Mouse (Mus musculus) stomach, embryonic 15.5 days (tissue): ENCODE data around the gene Ssbp3. TPM values are rescaled to one million over a fixed set of nuclear protein-coding genes. Genes with fewer than 3 reads are reported as not detected.
A peak's percentile ranks its signal among the peaks of the same experiment; 100 is the strongest.

Experiments
- ATAC-seq: fragments of 200-750 bp; cut with Nextera tagmentation; 2 replicates; pipeline ENCODE4 v1.8.0; 2017; ENCODE audit warnings: low read depth, moderate number of reproducible peaks, moderate TSS enrichment; ENCODE audit not compliant: insufficient read depth, low FRiP score
- H3K27ac ChIP-seq: fragments of 300-500 bp; sonication (generic); 2 replicates; pipeline ENCODE4 v1.5.1; 2015; ENCODE audit warnings: mild to moderate bottlenecking, inconsistent platforms
- H3K27me3 ChIP-seq: fragments of 300-500 bp; sonication (generic); replicated peaks from 2 replicates; pipeline ENCODE4 v1.6.1; 2015; ENCODE audit warnings: inconsistent platforms
- H3K36me3 ChIP-seq: fragments of 300-500 bp; sonication (generic); 2 replicates; pipeline ENCODE4 v1.6.1; 2015; ENCODE audit warnings: inconsistent platforms
- H3K4me1 ChIP-seq: fragments of 300-500 bp; sonication (generic); 2 replicates; pipeline ENCODE4 v1.6.1; 2015; ENCODE audit warnings: inconsistent platforms
- H3K4me2 ChIP-seq: fragments of 300-500 bp; sonication (generic); 2 replicates; pipeline ENCODE4 v1.6.1; 2015; ENCODE audit warnings: mild to moderate bottlenecking, inconsistent platforms
- H3K4me3 ChIP-seq: fragments of 300-500 bp; sonication (generic); replicated peaks from 2 replicates; pipeline ENCODE4 v1.5.1; 2015; ENCODE audit warnings: inconsistent platforms
- H3K9ac ChIP-seq: fragments of 300-500 bp; sonication (generic); 2 replicates; pipeline ENCODE4 v1.6.1; 2015; ENCODE audit warnings: inconsistent platforms
- H3K9me3 ChIP-seq: fragments of 300-500 bp; sonication (generic); 2 replicates; pipeline ENCODE4 v1.6.1; 2016; ENCODE audit warnings: inconsistent platforms
- WGBS: fragments of 180-500 bp; shearing (Covaris S2); methylation state at CpG from one replicate; pipeline ENCODE4 v1.1.7; 2015; 5-methylcytosine and 5-hydroxymethylcytosine counted together
- polyA plus RNA-seq: library from polyadenylated mRNA; unstranded; fragments of >200 nt; fragmentation: Nextera tagmentation; extraction: Ambion mirVana; gene quantifications from 2 replicates; pipeline ENCODE4 v1.2.1, GENCODE M21; 2015

The Ssbp3 gene
- polyA plus RNA-seq, 1 experiment from 2014 or later = 92.4 TPM

- Histone ChIP-seq H3K9me3 (no peaks in the 10 kb centered on the region), H3K9ac (no peak overlapping the region), H3K4me3 (no peak overlapping the region), H3K4me1 (no peaks in the 10 kb centered on the region), H3K27ac (no peak overlapping the region), H3K4me2 (no peak overlapping the region), H3K36me3 (no peaks in the 10 kb centered on the region), H3K27me3 (no peaks in the 10 kb centered on the region)
- WGBS = 79% methylated on average over 3 of the region's 3 CpGs
- no peak for ATAC-seq
Measured at GRCm38 (mm10) chr4:107082185-107082584, 171.7 kb downstream of the Ssbp3 start.

- Histone ChIP-seq H3K4me2 (no peak overlapping the region), H3K9me3 (no peaks in the 10 kb centered on the region), H3K9ac (no peak overlapping the region), H3K27ac (no peak overlapping the region), H3K4me3 (no peak overlapping the region), H3K27me3 (no peaks in the 10 kb centered on the region), H3K4me1 (no peaks in the 10 kb centered on the region), H3K36me3 (no peaks in the 10 kb centered on the region)
- 87% methylated on average over 4 of the region's 4 CpGs for WGBS
- ATAC-seq = no peak
Measured at GRCm38 (mm10) chr4:107083126-107083525, 172.6 kb downstream of the Ssbp3 start.

- Histone ChIP-seq H3K9ac (no peak overlapping the region), H3K36me3 (no peaks in the 10 kb centered on the region), H3K9me3 (no peaks in the 10 kb centered on the region), H3K27me3 (no peaks in the 10 kb centered on the region), H3K4me3 (no peak overlapping the region), H3K4me1 (no peaks in the 10 kb centered on the region), H3K27ac (no peak overlapping the region), H3K4me2 (no peak overlapping the region)
- WGBS = 50% methylated on average over 1 of the region's 1 CpGs
- ATAC-seq = no peak
Measured at GRCm38 (mm10) chr4:107084343-107084742, 173.8 kb downstream of the Ssbp3 start.

DNA sequence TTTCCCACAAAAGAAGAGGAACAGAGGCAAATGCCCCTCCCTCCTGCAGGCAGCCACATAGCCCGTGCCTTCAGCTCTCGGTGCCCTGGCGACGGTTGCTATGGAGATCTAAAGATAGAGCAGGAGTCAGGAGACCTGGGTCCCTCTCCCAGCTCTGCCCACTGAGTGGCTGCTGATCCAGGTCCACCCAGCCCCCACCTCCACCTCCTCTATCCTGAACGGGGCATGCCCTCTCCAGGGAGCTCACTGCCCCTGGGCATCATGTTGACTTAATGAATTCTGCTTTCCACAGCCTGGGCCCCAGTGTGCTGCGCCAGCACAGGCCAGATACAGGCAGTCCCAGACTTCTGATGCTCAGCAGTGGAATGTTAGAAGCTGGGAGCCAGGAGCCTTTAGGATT, 174.4 kb downstream of the Ssbp3 start:
- Histone ChIP-seq H3K4me2 (no peak overlapping the region), H3K27me3 (no peaks in the 10 kb centered on the region), H3K4me1 (no peaks in the 10 kb centered on the region), H3K36me3 (no peaks in the 10 kb centered on the region), H3K4me3 (no peak overlapping the region), H3K9me3 (no peaks in the 10 kb centered on the region), H3K9ac (no peak overlapping the region), H3K27ac (no peak overlapping the region)
- 0 out of 2 replicates have a peak, but pooled peaks have one; percentile 67 for ATAC-seq
- WGBS = 30% methylated on average over 6 of the region's 6 CpGs

- Histone ChIP-seq H3K27ac (no peak overlapping the region), H3K4me3 (no peak overlapping the region), H3K4me1 (no peaks in the 10 kb centered on the region), H3K27me3 (no peaks in the 10 kb centered on the region), H3K9ac (no peak overlapping the region), H3K4me2 (no peak overlapping the region), H3K36me3 (no peaks in the 10 kb centered on the region), H3K9me3 (no peaks in the 10 kb centered on the region)
- no peak for ATAC-seq
- 82% methylated on average over 14 of the region's 14 CpGs for WGBS
Measured at GRCm38 (mm10) chr4:107091696-107092095, 181.2 kb downstream of the Ssbp3 start.

DNA sequence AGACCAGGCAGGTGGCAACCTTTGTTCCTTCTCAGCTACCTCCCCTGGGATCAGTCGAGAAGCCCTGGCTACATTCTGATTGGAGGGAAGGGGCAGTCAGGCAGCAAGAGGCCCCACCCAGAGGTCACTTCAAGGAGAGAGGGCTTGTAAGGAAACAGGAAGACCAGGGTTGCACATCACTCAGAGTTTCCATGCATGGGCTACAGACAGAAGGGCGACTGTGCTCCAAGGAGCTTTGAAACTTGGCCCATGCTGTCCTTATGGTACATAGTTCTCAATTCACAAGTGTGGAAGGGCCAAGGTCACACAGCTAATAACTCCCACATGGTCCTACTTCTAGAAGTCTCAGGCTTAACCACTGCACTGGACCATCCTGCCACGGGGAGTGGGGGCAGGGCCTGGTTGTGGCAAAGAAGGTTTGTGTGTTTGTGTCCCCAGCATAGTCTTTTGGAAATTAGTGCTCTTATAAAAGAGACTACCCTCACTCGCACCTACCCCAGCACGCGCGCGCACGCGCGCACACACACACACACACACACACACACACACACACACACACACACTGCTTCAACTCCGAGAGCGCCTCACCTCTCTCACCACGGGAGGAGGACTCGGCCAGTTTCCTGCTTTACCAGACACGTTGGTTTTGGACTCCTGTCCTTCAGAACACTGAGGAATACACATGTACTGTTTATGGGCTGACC, 184.1 kb downstream of the Ssbp3 start:
- H3K9ac ChIP-seq = no peak overlapping the region
- H3K36me3 ChIP-seq = no peaks in the 10 kb centered on the region
- no peak overlapping the region for H3K4me3 ChIP-seq
- no peak overlapping the region for H3K27ac ChIP-seq
- no peak for ATAC-seq
- no peaks in the 10 kb centered on the region for H3K9me3 ChIP-seq
- peaks cover 6% of the 10 kb centered on the region; the same call in 1 of the 2 replicates for H3K4me1 ChIP-seq
- no peaks in the 10 kb centered on the region for H3K27me3 ChIP-seq
- no peak overlapping the region for H3K4me2 ChIP-seq
- WGBS = 73% methylated on average over 16 of the region's 16 CpGs

DNA sequence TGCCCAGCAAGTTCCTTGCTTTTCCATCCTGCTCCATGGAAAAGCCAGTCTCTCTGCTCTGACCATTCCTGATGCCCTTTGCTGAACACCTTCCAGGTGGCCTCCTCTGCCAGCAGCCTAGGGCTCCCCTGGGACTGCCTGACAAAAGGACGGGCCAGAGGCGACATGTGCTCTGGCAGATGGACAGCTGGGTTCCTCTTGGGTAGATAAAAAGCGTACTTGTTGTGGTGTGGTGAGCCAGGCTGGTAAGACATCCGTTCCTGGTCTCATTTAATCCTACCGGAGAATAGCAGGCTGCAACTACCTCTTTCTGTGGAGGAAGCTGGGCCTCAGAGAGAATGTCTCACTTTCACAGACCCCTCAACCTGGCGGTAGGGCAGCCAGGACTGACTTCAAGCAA, 185.5 kb downstream of the Ssbp3 start:
- Histone ChIP-seq H3K4me2 (no peak overlapping the region), H3K4me1 (peaks cover 6% of the 10 kb centered on the region; the same call in 1 of the 2 replicates), H3K4me3 (no peak overlapping the region), H3K27me3 (no peaks in the 10 kb centered on the region), H3K9me3 (no peaks in the 10 kb centered on the region), H3K27ac (no peak overlapping the region), H3K36me3 (no peaks in the 10 kb centered on the region), H3K9ac (no peak overlapping the region)
- no peak for ATAC-seq
- 59% methylated on average over 6 of the region's 6 CpGs for WGBS

- no peak within 1 kb of the TSS for H3K27ac ChIP-seq
- no peak within 1 kb of the TSS for H3K9ac ChIP-seq
- WGBS = 63% methylated on average over 16 of the region's 16 CpGs
- peaks cover 6% of the 10 kb centered on the region; the same call in 1 of the 2 replicates for H3K4me1 ChIP-seq
- H3K9me3 ChIP-seq = no peaks in the 10 kb centered on the region
- no peaks in the 10 kb centered on the region for H3K36me3 ChIP-seq
- H3K27me3 ChIP-seq = no peaks in the 10 kb centered on the region
- no peak within 1 kb of the TSS for H3K4me3 ChIP-seq
- no peak for ATAC-seq
- peak within 1 kb of the TSS; percentile 23 for H3K4me2 ChIP-seq
Measured at GRCm38 (mm10) chr4:107096841-107097373, 186.4 kb downstream of the Ssbp3 start, which contains the start of gene Cdcp2. Cdcp2 (plus strand) TSS chr4:107096891.

GRCm38 (mm10) chr4:107097871-107098270, 187.4 kb downstream of the Ssbp3 start:
- no peak overlapping the region for H3K4me3 ChIP-seq
- H3K4me2 ChIP-seq = peak overlapping the region; percentile 23
- peaks cover 6% of the 10 kb centered on the region; the same call in 1 of the 2 replicates for H3K4me1 ChIP-seq
- ATAC-seq = no peak
- no peaks in the 10 kb centered on the region for H3K9me3 ChIP-seq
- WGBS = 32% methylated on average over 15 of the region's 15 CpGs
- H3K27me3 ChIP-seq = no peaks in the 10 kb centered on the region
- H3K27ac ChIP-seq = no peak overlapping the region
- H3K9ac ChIP-seq = no peak overlapping the region
- no peaks in the 10 kb centered on the region for H3K36me3 ChIP-seq

GRCm38 (mm10) chr4:107098375-107098774, 187.9 kb downstream of the Ssbp3 start:
- WGBS = 74% methylated on average over 10 of the region's 10 CpGs
- no peaks in the 10 kb centered on the region for H3K9me3 ChIP-seq
- no peak overlapping the region for H3K4me2 ChIP-seq
- no peak overlapping the region for H3K4me3 ChIP-seq
- H3K4me1 ChIP-seq = peaks cover 6% of the 10 kb centered on the region; the same call in 1 of the 2 replicates
- H3K27ac ChIP-seq = no peak overlapping the region
- H3K36me3 ChIP-seq = no peaks in the 10 kb centered on the region
- H3K9ac ChIP-seq = no peak overlapping the region
- no peak for ATAC-seq
- no peaks in the 10 kb centered on the region for H3K27me3 ChIP-seq

DNA sequence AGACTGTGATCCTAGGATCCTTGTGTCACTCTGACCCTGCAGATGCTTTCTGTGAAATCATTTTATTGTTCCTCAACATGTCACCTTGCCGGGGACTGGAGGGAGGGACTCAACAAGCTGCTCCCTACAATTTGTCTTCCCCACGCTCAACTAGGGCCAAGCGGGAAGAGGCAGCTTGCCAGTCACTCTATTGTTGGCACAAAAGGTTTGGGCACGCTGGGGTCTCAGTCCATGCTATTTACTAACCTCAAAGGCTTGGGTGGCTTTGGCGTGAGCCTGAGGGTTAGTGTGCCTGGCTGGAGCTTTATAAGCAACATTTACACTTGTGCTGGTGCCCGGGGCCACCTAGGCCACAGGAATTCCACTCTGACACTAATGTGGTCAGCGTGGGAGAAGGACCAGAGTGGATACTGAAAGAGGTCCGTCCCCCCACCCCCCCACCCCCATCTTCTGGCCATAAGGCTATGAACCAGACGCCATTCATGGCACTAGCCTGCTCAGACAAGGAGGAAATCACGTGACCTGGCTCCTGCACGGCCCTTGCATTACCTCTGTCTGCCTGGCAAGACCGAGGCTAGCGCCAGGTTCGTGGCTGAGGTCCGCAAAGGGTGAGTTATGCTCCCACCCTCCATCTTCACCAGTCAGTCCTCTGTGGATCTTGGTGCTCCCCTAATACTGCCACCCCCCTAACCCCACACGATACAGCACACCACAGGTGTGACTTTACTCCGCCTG, 188.5 kb downstream of the Ssbp3 start:
- H3K4me2 ChIP-seq = no peak overlapping the region
- no peaks in the 10 kb centered on the region for H3K36me3 ChIP-seq
- no peaks in the 10 kb centered on the region for H3K27me3 ChIP-seq
- WGBS = 80% methylated on average over 17 of the region's 17 CpGs
- ATAC-seq = no peak
- no peak overlapping the region for H3K9ac ChIP-seq
- no peak overlapping the region for H3K27ac ChIP-seq
- no peaks in the 10 kb centered on the region for H3K9me3 ChIP-seq
- H3K4me3 ChIP-seq = no peak overlapping the region
- peaks cover 6% of the 10 kb centered on the region; the same call in 1 of the 2 replicates for H3K4me1 ChIP-seq
